Mouse (Mus musculus) testis, postnatal 14 days (tissue): ENCODE results near the gene Tmem11.

ENCODE experiments used
- DNase-seq: peaks from one replicate; pipeline ENCODE4 v3.0.0; 2021; ENCODE audit warnings: low spot score

Gene Tmem11

DNA sequence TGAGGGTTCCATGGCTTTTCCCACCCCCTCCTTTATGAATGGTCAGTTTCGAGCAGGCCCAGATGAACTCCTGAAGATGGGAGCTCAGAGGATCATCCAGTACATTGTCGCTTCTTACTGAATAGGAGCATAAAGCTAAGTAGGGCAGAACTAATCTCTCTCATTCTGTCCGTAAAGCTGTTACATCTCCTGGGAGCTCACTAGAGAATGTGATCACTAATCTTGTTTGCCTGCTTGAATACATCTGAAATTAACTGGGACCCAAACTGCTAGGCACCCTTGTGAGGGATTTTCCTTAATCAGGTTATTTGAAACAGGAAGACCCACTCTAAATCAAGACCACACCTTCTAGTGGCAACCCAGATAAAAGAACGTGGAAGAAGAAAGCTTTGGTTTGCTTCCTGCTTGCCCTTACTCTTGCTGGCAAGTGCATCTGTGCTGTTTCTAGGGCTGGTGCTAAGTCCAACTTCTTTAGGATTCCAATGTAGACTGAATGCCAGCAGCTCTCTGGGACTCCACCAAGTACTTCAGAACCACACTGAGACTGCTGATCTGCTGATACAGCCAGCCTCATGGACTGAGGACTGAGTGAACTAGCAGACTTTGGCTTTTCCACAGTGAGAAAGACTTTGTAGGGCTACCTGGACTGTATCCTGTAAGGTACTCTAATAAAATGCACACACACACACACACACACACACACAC is 51.7 kb downstream of the Tmem11 start:
- DNase-seq: no peak

DNA sequence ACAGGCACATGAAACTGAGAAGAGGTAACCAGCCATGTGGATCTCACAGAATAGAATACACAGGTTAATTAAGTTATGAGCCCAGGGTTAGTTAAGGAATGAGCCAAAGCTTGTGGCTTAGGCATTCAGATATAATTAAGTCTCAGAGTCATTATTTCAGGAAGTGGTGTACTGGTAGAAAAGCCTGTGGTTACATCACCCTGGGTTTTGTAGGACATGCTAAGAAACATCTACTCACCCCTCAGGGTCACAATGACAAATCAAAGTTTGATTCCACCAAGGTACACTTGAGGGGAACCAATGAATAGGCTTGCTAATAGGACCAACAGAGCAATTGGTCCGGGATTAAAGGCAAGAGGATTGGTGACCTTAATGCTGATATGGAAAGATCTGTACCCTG is 52.4 kb downstream of the Tmem11 start:
- DNase-seq: no peak

DNA sequence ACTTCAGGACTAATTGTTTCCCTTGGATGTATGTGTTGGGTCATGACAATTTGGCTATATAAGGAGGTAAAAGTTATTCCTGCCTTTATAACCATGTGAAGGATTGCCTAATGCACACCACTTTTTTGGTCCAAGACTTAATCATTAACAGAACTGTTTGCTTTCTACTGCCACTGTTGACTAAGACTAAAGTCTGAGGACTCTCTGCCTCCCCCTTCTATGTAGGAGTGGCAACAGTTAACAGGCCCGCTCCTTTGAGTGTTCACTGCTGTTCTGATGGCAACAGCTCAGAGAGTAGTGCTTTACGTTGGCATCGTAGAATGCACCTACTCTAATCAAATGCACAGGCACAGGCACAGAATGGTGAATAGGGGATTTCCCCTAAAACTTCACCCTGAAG is 53.9 kb downstream of the Tmem11 start:
- DNase-seq: no peak

DNA sequence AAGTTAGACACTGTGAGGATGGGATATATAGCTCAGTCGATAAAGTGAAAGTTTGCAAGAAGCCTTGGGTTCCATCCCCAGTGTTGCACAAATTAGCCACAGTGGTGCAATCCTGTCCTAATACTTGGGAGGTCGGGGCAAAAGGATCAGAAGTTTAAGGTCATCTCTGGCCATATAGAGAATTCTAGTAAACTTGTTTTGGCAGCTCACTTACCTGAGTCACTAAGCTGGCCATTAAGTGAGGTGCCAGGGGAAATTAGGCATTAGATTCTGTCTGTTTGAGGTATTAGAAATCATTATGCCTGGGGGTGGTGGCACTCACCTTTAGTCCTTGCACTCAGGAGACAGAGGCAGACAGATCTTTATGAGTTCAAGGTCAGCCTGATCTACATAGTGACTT is 55.3 kb downstream of the Tmem11 start:
- no peak for DNase-seq

DNA sequence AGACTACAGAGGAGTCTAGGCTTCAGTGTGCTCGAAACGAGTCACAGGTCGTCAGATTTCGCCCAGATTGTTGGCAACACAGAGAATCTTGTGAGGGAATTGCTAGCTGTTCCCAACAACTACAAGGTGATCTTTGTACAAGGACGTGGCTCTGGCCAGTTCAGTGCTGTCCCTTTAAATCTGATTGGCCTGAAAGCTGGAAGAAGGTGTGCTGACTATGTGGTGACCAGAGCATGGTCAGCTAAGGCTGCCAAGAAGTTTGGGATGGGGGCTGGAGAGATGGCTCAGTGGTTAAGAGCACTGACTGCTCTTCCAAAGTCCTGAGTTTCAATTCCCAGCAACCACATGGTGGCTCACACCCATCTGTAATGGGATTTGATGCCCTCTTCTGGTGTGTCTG is 62.7 kb downstream of the Tmem11 start:
- no peak for DNase-seq
